Mouse (Mus musculus): Measurements from ENCODE around the gene Ttc30a1.

- TF ChIP-seq CTCF (IDR thresholded peaks at IDR 0.05; ENCODE audit: extremely low read depth, insufficient read depth, insufficient read length, insufficient replicate concordance) (no peak), POLR2A (IDR thresholded peaks at IDR 0.05; ENCODE audit: low read depth, low read length) (no peak)
These were observed 6.6 kb upstream of the Ttc30a1 start for GRCm38 (mm10) chr2:75988378-75988777.
